Mouse (Mus musculus) CH12.LX (cell line): ENCODE data around the gene Csnk2b. TPM values are rescaled to one million over a fixed set of nuclear protein-coding genes. Genes with fewer than 3 reads are reported as not detected.

Experiments
- DNase-seq: peaks from one replicate; pipeline ENCODE4 v3.0.0-alpha.2; 2013; ENCODE audit errors: extremely low read depth
- H3K27ac ChIP-seq: 2 replicates; pipeline ENCODE4 v1.5.1; 2012; ENCODE audit warnings: low read depth, mild to moderate bottlenecking, control low read depth, moderate library complexity; ENCODE audit not compliant: insufficient read depth
- H3K27me3 ChIP-seq: replicated peaks from 2 replicates; pipeline ENCODE3; 2012; ENCODE audit warnings: inconsistent platforms
- H3K36me3 ChIP-seq, 2 experiments: replicated peaks in 1 of 2; 2 replicates each; pipeline versions ENCODE3 to v1.6.1; 2012; ENCODE audit warnings: inconsistent platforms in 1 of 2, low read length in 1 of 2, mild to moderate bottlenecking in 1 of 2, mixed read lengths in 1 of 2, moderate library complexity in 1 of 2; ENCODE audit not compliant: control insufficient read depth in 1 of 2, insufficient read depth in 1 of 2
- H3K4me1 ChIP-seq, 2 experiments: 2 replicates each; pipeline ENCODE4 v1.6.1; 2012; ENCODE audit warnings: inconsistent platforms in 1 of 2, moderate library complexity in 1 of 2; ENCODE audit not compliant: insufficient read depth in 2 of 2, control insufficient read depth in 1 of 2
- H3K4me2 ChIP-seq: 2 replicates; pipeline ENCODE4 v1.6.1; 2012; ENCODE audit warnings: low read depth, mild to moderate bottlenecking, control low read depth; ENCODE audit not compliant: poor library complexity, insufficient read depth, severe bottlenecking
- H3K4me3 ChIP-seq, 3 experiments: fragments of 150-350 bp in 1 of 3; sonication (generic) in 1 of 3; replicated peaks in 1 of 3; 2 replicates each; pipeline versions ENCODE3 to v1.5.1; 2011 to 2012; ENCODE audit warnings: low read depth in 2 of 3, low read length in 2 of 3, mild to moderate bottlenecking in 2 of 3, moderate library complexity in 2 of 3, control low read depth in 1 of 3, improper control_type of control experiment in 1 of 3, inconsistent platforms in 1 of 3, mixed read lengths in 1 of 3; ENCODE audit not compliant: poor library complexity in 1 of 3
- H3K79me2 ChIP-seq: replicated peaks from 2 replicates; pipeline ENCODE4 v1.6.1; 2012; ENCODE audit warnings: mild to moderate bottlenecking, moderate library complexity; ENCODE audit not compliant: control insufficient read depth, poor library complexity, insufficient read depth, severe bottlenecking; ENCODE audit errors: extremely low read depth
- H3K9ac ChIP-seq: 2 replicates; pipeline ENCODE4 v1.6.1; 2012; ENCODE audit warnings: low read depth, mild to moderate bottlenecking, control low read depth, moderate library complexity; ENCODE audit not compliant: insufficient read depth
- H3K9me3 ChIP-seq: replicated peaks from 2 replicates; pipeline ENCODE3; 2012; ENCODE audit warnings: low read length, inconsistent platforms, mixed read lengths
- BHLHE40 ChIP-seq: IDR thresholded peaks from 2 replicates; pipeline ENCODE4 v1.6.1; 2011; ENCODE audit warnings: mild to moderate bottlenecking, low read depth, low read length, improper control_type of control experiment
- E2F4 ChIP-seq: IDR thresholded peaks from 2 replicates; pipeline ENCODE4 v1.6.1; 2011; ENCODE audit warnings: low read depth, low read length, improper control_type of control experiment; ENCODE audit not compliant: insufficient replicate concordance
- ELF1 ChIP-seq: IDR thresholded peaks from 2 replicates; pipeline ENCODE4 v1.6.1; 2014; ENCODE audit warnings: low read depth, mild to moderate bottlenecking, inconsistent platforms, low read length, improper control_type of control experiment
- ETS1 ChIP-seq: conservative IDR thresholded peaks from 2 replicates; pipeline ENCODE4 v1.6.1; 2012; ENCODE audit warnings: low read depth, mild to moderate bottlenecking, inconsistent platforms, low read length, improper control_type of control experiment, moderate library complexity
- GABPA ChIP-seq: IDR thresholded peaks from 2 replicates; pipeline ENCODE4 v1.6.1; 2012; ENCODE audit warnings: low read depth, low read length, improper control_type of control experiment, inconsistent platforms; ENCODE audit not compliant: insufficient replicate concordance
- IRF4 ChIP-seq: IDR thresholded peaks from 2 replicates; pipeline ENCODE4 v1.6.1; 2014; ENCODE audit warnings: low read depth, mild to moderate bottlenecking, inconsistent platforms, low read length, improper control_type of control experiment
- MAFK ChIP-seq: IDR thresholded peaks from 2 replicates; pipeline ENCODE4 v1.6.1; 2011; ENCODE audit warnings: low read length, improper control_type of control experiment; ENCODE audit not compliant: insufficient replicate concordance
- MYC ChIP-seq: IDR thresholded peaks from 2 replicates; pipeline ENCODE4 v1.6.1; 2011; ENCODE audit warnings: low read depth, mild to moderate bottlenecking, improper control_type of control experiment, low read length
- NRF1 ChIP-seq: IDR thresholded peaks from 2 replicates; pipeline ENCODE4 v1.6.1; 2014; ENCODE audit warnings: low read depth, mild to moderate bottlenecking, inconsistent platforms, low read length, improper control_type of control experiment, moderate library complexity
- POLR2AphosphoS2 ChIP-seq: IDR thresholded peaks from 2 replicates; pipeline ENCODE4 v1.6.1; 2011; ENCODE audit warnings: low read depth, low read length, improper control_type of control experiment
- RAD21 ChIP-seq: IDR thresholded peaks from 2 replicates; pipeline ENCODE4 v1.6.1; 2011; ENCODE audit warnings: low read depth, mild to moderate bottlenecking, low read length, improper control_type of control experiment, moderate library complexity
- SIN3A ChIP-seq: IDR thresholded peaks from 2 replicates; pipeline ENCODE4 v1.6.1; 2012; ENCODE audit warnings: low read length, improper control_type of control experiment, inconsistent platforms
- SMC3 ChIP-seq: IDR thresholded peaks from 2 replicates; pipeline ENCODE4 v1.6.1; 2011; ENCODE audit warnings: low read depth, low read length, improper control_type of control experiment
- UBTF ChIP-seq: IDR thresholded peaks from 2 replicates; pipeline ENCODE4 v1.6.1; 2012; ENCODE audit warnings: low read depth, mild to moderate bottlenecking, inconsistent platforms, low read length, improper control_type of control experiment, moderate library complexity
- USF1 ChIP-seq: IDR thresholded peaks from 2 replicates; pipeline ENCODE4 v1.6.1; 2014; ENCODE audit warnings: low read depth, mild to moderate bottlenecking, inconsistent platforms, low read length, improper control_type of control experiment
- ZC3H11A ChIP-seq: IDR thresholded peaks from 2 replicates; pipeline ENCODE4 v1.6.1; 2012; ENCODE audit warnings: low read depth, mild to moderate bottlenecking, inconsistent platforms, low read length, improper control_type of control experiment
- ZKSCAN1 ChIP-seq: IDR thresholded peaks from 2 replicates; pipeline ENCODE4 v1.6.1; 2012; ENCODE audit warnings: low read depth, inconsistent platforms, low read length, improper control_type of control experiment, borderline replicate concordance
- dilution Hi-C: fragments of 300-500 bp; cut with MboI; formaldehyde crosslinking; loops from 2 replicates; pipeline ENCODE4 v1.14.3; 2020; ENCODE audit warnings: low sequenced_read_pairs; ENCODE audit not compliant: extremely low pct_unique_long_range_greater_than_20kb, extremely low pct_ligation_motif_present
- in situ Hi-C: fragments of 300-500 bp; cut with MboI; formaldehyde crosslinking; loops from 3 replicates; pipeline ENCODE4 v1.14.3; 2019; ENCODE audit warnings: low sequenced_read_pairs, low pct_ligation_motif_present, low pct_unique_long_range_greater_than_20kb, mixed read lengths
- polyA plus RNA-seq: library from polyadenylated mRNA; unstranded; fragments of >175 nt; gene quantifications from 2 replicates; pipeline ENCODE4 v1.2.1, GENCODE M21; 2012; ENCODE audit warnings: low read depth; ENCODE audit not compliant: insufficient read length
- total RNA-seq, 2 experiments: library from RNA; depleted of rRNA; stranded (reverse); fragments of 300-350 nt in 1 of 2; fragments of >200 nt in 1 of 2; gene quantifications; 2 replicates each; pipeline ENCODE4 v1.2.3; 2012 to 2014

Csnk2b gene
- total and polyA plus RNA-seq, 3 experiments: 89.3 to 348 (median 130) TPM

DNA sequence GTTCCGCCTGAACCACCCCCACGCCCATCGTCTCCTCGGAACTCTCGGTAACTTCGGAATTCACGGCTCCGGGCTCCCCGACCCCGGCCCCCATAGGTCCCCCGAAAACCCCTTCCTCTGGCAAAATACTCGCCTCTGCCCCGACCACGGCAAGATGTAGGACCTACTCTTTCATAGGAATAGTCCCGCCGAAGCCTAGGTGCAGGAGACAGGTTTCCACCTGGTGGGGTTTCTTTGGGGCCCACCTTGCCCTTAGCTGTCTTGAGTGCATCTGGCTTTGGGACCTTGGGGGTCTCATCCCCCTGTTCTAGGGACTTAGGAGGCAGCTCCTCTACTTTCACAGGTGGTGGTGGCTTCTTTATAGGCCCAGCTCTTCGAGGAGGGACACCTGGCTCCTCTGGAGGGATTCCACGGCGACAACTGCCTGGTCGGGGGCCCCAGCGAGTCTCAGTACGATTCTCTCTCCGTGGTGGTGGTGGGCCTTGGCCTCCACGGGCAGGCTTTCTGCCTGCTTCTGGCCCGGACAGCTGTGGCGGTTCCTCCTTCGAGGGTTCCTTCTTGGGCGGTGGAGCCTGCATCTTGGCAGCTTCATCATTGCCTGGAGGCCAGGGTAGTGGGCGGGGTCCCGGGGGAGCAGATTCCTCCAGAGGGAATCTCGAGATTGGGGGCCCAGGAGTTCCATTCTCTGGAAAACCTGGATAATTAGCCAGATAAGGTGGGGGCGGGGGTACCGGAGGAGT, 34.8 kb upstream of the Csnk2b start:
- Histone ChIP-seq H3K9ac (no peak overlapping the region), H3K4me3 (no peak overlapping the region), H3K9me3 (no peaks in the 10 kb centered on the region), H3K4me1 (peaks cover 0 to 12% of the 10 kb centered on the region in 2 experiments; a peak in 2 of 4 replicates), H3K36me3 (peaks cover 97 to 99% of the 10 kb centered on the region in 2 experiments), H3K27ac (no peak overlapping the region), H3K27me3 (no peaks in the 10 kb centered on the region), H3K4me2 (no peak overlapping the region), H3K79me2 (peaks cover 37% of the 10 kb centered on the region)
- no peak for TF ChIP-seq BHLHE40
- no peak for DNase-seq
- in situ Hi-C loops: no loop called here
- dilution Hi-C loops: no loop called here

GRCm38 (mm10) chr17:35155451-35155850, 33.6 kb upstream of the Csnk2b start:
- Histone ChIP-seq H3K4me3 (no peak overlapping the region), H3K79me2 (peaks cover 26% of the 10 kb centered on the region), H3K9me3 (no peaks in the 10 kb centered on the region), H3K27ac (no peak overlapping the region), H3K4me1 (no peaks in the 10 kb centered on the region), H3K4me2 (no peak overlapping the region), H3K27me3 (no peaks in the 10 kb centered on the region), H3K9ac (no peak overlapping the region), H3K36me3 (peaks cover 92 to 94% of the 10 kb centered on the region in 2 experiments)
- no peak for DNase-seq
- in situ Hi-C loops: no loop called here
- TF ChIP-seq USF1 (no peak), GABPA (no peak), ELF1 (no peak), SMC3 (no peak), MYC (no peak), POLR2AphosphoS2 (no peak), UBTF (no peak)
- dilution Hi-C loops: no loop called here

GRCm38 (mm10) chr17:35154616-35155015, 32.8 kb upstream of the Csnk2b start:
- no peak overlapping the region for H3K9ac ChIP-seq
- H3K27ac ChIP-seq: no peak overlapping the region
- in situ Hi-C loops (no loop called here), dilution Hi-C loops (no loop called here)
- no peaks in the 10 kb centered on the region for H3K9me3 ChIP-seq
- DNase-seq: no peak
- no peak for TF ChIP-seq E2F4
- TF ChIP-seq NRF1: no peak
- no peak for TF ChIP-seq RAD21
- TF ChIP-seq SIN3A: no peak
- no peak for TF ChIP-seq ETS1
- TF ChIP-seq ELF1: no peak
- TF ChIP-seq ZKSCAN1: no peak
- TF ChIP-seq IRF4: no peak
- no peak for TF ChIP-seq ZC3H11A
- no peak for TF ChIP-seq MAFK
- no peaks in the 10 kb centered on the region for H3K27me3 ChIP-seq
- H3K36me3 ChIP-seq: peaks cover 93 to 94% of the 10 kb centered on the region in 2 experiments
- H3K4me2 ChIP-seq: no peak overlapping the region
- no peak overlapping the region for H3K4me3 ChIP-seq
- H3K4me1 ChIP-seq: no peaks in the 10 kb centered on the region
- H3K79me2 ChIP-seq: peaks cover 18% of the 10 kb centered on the region
